Mouse (Mus musculus): Measurements from ENCODE around the gene Lrrc34.

DNA sequence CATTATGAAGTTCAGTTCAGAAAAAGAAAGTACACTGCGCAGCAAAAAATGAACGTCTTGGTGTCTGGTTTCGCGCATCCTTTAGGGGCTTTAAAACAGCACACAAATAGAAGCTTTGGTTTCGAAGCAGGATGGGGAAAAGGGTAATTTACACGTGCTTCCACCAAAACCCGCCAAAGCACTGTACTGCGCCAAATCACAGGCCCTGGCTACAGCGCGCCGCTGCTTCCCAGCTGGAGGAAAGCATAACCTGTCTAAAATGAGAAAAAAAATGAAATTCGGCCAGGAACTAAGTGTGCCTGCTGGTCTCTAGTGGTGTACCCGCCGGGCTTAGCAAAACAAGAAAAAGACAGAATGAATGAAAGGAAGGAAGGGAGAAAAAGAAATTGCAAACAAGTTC is 47.0 kb downstream of the Lrrc34 start:
- TF ChIP-seq POLR2A (IDR thresholded peaks at IDR 0.05; ENCODE audit: borderline replicate concordance, control insufficient read depth, low read depth, low read length) (no peak), CTCF (IDR thresholded peaks at IDR 0.05; ENCODE audit: control insufficient read depth, insufficient read depth, low read length) (no peak)

All from bone marrow, adult 2 months (tissue).